Mouse (Mus musculus) brain, embryonic 14.5 days (tissue): Measurements from ENCODE around the gene Ube2o.

Source experiments
- CTCF ChIP-seq: fragments of 200-500 bp; IDR thresholded peaks from 2 replicates; pipeline ENCODE4 v1.5.1; 2012; ENCODE audit warnings: inconsistent platforms, mild to moderate bottlenecking, moderate library complexity, borderline replicate concordance; ENCODE audit not compliant: insufficient read depth, insufficient read length; ENCODE audit errors: extremely low read depth
- POLR2A ChIP-seq: fragments of 200-500 bp; IDR thresholded peaks from 2 replicates; pipeline ENCODE4 v1.6.1; 2012; ENCODE audit warnings: mild to moderate bottlenecking, inconsistent platforms, borderline replicate concordance; ENCODE audit not compliant: poor library complexity, insufficient read depth, insufficient read length, severe bottlenecking; ENCODE audit errors: extremely low read depth

GRCm38 (mm10) chr11:116552194-116552593 lies 29.1 kb downstream of the Ube2o start:
- TF ChIP-seq POLR2A (no peak), CTCF (no peak)
